Mouse (Mus musculus) C2C12 (cell line): ENCODE data around the gene Gm48551.

Experiments used
- CTCF ChIP-seq: IDR thresholded peaks from one replicate; pipeline ENCODE4 v1.5.1; 2011; ENCODE audit not compliant: control insufficient read depth, insufficient read depth, insufficient read length
- MAX ChIP-seq: IDR thresholded peaks from one replicate; pipeline ENCODE4 v1.6.1; 2011; ENCODE audit warnings: mild to moderate bottlenecking, control low read depth

DNA sequence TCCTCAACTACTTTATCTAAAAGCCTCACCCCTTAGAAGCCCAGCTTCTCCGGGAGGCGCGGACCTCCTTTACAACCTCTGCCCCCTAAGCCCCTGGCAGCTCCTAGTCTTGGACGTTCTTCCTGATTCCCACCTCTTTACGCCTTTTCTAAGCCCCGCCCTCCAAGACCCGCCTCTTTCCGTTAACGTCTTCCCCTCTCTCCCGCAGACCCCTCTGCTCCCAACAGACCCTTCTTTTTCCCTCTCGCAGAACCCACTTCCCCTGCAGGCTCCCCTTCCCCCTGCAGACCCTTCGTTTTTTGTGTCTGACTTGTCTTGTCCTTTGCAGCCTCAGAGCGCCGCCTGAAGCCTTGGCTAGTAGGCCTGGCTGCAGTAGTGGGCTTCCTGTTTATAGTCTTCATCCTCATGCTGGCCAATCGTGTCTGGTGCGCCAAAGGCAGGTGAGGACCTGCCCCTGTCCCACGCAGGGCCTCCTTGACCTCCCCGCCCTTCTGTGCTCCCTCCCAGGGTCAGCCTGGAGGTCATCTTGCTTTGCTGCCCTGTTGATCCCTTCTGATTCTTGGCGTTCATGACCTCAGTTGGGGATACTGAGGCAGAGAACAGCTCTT is 9.3 kb downstream of the Gm48551 start:
- no peak for TF ChIP-seq MAX
- TF ChIP-seq CTCF = no peak
